Mouse (Mus musculus) testis, adult 2 months (tissue): ENCODE data around the gene Gm6993.

Experiments used
- CTCF ChIP-seq: fragments of 200-500 bp; IDR thresholded peaks from 2 replicates; pipeline ENCODE4 v1.5.1; 2012; ENCODE audit warnings: low read depth, mild to moderate bottlenecking, inconsistent platforms, low read length, moderate library complexity; ENCODE audit not compliant: control insufficient read depth, insufficient read depth, insufficient replicate concordance
- POLR2A ChIP-seq: fragments of 200-500 bp; IDR thresholded peaks from 2 replicates; pipeline ENCODE4 v1.6.1; 2012; ENCODE audit warnings: low read depth, mild to moderate bottlenecking, inconsistent platforms, low read length, moderate library complexity; ENCODE audit not compliant: control insufficient read depth

GRCm38 (mm10) chr12:31265005-31265721, 24.6 kb downstream of the Gm6993 start, which contains the start of gene Lamb1:
- TF ChIP-seq CTCF (no peak), POLR2A (0 out of 2 replicates have a peak, but pooled peaks have one; percentile 10)
